Mouse (Mus musculus) left cerebral cortex, adult 8-10 months (tissue): ENCODE measurements around the gene Amhr2. TPM values are rescaled to one million over a fixed set of nuclear protein-coding genes. Genes with fewer than 3 reads are reported as not detected.
A peak's percentile ranks its signal among the peaks of the same experiment; 100 is the strongest.

Experiments used
- DNase-seq, 2 experiments: peaks; one replicate each; pipeline ENCODE4 v3.0.0; 2022; ENCODE audit warnings: low spot score in 2 of 2
- total RNA-seq, 4 experiments: library from RNA; stranded (reverse); gene quantifications; 2 replicates each; pipeline ENCODE4 v1.2.4; 2022

The Amhr2 gene
- total RNA-seq, 4 experiments from 2014 or later, result 0.73 to 2.0 (median 0.92) TPM

DNA sequence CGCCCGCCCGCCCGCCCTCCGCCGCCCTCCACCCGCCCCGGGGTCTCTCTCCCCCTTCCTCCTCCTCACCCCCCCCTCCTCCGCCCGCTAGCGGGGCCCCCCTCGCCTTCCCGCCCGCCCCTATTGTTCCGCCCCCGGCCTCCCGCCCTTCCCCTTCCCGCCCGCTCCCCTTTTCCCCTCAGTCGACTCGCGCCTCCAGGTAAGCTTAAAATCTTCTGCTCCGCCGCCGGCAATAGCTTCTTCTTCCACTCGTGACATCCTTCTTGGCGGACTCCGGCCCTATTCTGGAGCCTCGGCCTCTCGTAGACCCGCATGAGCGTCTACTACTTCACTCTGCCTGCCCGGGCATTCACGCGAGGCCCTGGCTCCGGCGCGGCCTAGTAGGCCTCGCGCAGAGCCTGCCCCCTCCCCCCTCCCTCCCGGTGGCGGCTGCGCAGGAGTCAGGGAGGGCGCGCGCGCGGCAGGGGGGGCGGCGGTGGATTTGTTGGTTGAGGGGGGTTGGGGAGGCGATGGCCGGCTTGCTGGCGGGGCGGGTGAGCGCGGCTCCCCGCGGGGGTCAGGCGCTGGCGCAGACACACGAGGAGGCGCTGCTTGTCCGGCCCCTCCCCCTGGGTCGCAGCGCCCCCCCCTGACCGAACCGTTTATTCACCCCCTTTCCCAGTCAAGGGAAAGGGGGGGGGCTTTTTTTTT lies 25.6 kb downstream of the Amhr2 start:
- peak; percentile 67 to 78 for DNase-seq

DNA sequence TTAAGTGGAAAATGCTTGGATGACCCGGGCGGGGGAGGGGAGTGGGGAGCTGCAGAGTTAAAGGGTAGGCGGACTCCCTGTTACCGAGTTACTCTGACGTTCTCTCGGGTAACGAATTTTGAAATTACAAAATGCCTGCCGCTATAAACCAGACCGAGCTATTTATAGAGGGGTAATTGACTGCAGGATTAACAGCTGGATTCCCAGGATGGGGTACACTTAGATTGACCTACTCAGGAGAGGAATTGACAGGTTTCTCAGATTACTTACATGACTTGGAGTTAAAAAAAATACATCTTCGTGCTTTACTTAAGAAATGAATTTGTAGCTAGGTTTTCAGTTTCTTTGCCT lies 26.1 kb downstream of the Amhr2 start:
- no peak for DNase-seq

DNA sequence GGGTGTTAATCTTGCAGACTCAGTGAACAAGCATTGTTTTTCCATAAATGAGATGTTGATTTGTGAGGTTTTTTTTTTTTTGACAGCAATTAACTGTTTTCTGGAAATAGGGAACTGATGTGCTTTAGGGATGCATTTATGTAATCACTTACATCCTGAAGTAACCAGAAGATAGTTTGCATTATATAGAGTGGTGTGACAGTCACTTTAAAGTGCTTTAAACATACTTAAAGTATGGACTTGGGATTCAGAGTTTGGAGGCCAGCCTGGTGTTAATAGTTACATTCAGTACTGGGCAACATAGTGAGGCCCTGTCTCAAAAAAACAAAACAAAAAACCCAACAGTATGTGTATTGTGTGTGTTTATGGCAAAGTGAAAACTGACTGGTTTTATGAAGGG lies 26.6 kb downstream of the Amhr2 start:
- DNase-seq, result no peak

DNA sequence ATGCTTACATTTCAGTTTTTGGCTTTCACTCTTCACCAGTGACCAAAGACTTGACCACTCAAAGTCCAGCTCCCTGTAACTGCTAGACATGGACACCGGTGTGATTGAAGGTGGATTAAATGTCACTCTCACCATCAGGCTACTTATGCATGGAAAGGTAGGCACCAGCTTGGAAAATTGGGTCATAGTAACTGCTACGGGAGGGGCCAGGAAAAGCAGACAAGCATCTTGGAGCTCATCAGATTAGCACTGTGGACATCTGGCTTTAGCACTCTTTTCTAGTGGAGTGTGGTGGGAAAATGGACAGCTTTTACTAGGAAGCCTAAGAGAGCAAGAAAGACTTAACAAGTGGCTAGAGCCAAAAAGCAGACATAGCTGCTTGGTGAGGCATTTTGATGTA lies 28.1 kb downstream of the Amhr2 start:
- DNase-seq, result no peak

DNA sequence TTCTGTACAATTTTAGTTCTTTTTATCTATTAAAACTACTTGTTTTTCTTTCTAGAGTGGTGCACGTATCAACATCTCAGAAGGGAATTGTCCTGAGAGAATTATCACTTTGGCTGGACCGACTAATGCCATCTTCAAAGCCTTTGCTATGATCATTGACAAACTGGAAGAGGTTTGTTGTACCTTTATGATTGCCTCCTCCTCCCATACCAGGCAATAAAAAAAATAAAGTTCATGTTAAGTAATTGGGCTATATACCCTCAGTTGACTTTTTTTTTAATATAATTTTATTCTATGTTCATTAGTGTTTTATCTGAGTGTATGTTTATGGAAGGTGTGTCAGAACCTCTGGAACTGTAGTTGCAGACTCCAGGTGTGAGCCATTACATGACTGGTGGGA lies 29.4 kb downstream of the Amhr2 start:
- no peak for DNase-seq

DNA sequence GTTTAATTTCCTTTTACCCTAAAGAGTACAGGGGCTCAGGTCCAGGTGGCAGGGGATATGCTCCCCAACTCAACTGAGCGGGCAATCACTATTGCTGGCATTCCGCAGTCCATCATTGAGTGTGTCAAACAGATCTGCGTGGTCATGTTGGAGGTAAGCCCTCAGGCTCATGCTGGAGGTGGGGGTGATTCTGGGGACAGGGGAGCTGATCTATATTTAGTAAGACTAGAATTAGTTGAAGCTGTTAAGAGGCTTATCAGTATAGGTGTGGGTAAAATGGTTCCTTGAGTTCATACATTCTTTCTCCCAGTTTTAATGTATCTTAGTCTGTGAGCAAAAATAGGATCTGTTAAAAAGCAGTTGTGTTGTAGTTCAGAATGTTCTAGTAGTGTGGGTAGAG lies 38.0 kb downstream of the Amhr2 start:
- no peak for DNase-seq

DNA sequence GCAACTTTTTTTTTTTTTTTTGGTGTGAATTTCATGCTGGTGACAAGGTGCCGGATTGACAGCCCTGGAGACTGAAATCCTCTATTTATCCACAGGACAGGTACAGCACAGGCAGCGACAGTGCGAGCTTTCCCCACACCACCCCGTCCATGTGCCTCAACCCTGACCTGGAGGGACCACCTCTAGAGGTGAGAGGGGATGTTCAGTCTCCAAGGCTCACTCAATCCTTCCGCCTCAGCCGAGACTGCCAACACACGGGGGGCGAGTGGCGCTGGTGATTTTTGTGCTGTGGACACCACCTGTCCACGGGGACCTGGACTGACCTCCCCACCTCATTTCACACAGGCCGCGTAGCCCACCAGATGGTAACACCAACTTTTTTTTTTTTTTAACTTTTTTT lies 40.7 kb downstream of the Amhr2 start:
- no peak for DNase-seq

DNA sequence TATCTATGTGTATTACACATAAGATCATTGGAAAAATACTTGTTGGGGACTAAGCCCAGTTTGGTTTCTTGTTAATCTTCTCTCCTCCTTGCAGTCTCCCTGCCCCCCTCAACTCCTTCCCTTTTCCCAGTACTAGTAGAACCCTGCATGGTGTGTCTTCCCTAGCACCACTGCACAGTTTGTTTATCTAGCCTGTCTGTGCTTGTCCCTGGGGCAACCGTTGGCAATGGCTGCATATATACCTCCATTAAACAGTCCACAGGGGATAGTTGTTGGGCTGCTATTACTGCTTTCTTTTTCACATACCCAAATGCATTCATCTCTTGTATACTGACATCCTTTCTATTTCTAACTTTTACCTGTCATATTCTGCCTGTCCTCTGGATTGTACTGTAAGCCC lies 42.5 kb downstream of the Amhr2 start:
- no peak for DNase-seq

DNA sequence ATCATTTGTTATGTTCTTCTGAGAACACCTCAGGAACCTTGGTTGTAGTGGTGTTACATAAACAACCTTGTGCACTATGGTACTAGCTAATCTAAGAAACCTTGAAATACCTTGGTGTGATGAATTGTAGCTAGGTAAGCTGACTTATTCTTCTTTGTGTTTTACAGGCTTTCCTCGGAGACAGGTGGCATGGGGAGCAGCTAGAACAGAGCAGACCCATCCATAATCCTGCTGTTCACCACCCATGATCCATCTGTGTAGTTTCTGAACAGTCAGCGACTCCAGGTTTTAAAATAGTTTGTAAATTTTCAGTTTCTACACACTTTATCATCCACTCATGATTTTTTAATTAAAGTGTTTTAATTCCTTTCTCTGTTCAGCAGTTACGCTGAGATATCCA lies 53.2 kb downstream of the Amhr2 start:
- no peak for DNase-seq

DNA sequence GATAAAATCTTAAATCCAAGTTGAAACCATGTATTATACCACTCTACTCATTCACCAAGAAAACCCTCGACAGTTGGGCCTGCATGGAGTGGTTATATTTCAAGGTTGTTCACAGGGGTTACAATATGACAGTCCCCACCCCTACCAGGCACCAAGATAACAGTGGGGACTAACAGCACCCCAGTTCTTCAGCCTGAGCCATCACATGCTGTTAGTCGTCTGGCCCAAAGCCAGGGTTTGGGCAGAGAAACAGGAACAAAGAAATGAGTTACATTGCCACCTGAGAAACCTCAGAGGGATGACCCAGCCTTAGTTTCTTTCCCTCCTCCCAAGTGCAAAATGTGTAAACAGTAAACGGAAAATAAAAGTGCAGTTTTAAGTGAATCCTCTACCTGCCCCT lies 54.2 kb downstream of the Amhr2 start:
- no peak for DNase-seq

DNA sequence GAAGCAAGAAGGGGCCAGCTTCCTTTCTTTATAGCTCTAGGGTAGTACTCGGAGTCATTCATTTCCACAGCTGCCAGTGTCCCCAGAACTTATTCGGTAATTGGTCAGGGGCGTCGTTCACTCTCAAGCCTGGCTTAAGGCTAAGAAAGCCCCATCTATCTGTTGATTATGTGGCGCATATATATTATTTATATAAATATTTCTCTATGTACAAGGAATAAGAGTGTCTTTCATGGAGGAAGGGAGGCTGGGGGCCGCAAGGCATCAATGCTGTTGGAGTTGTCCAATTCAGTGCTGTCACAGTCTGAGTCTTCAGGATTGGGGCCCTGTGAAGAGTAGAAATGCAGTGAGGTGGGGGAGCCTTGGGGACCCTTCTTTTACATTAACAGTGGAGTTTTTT lies 54.7 kb downstream of the Amhr2 start:
- no peak for DNase-seq

DNA sequence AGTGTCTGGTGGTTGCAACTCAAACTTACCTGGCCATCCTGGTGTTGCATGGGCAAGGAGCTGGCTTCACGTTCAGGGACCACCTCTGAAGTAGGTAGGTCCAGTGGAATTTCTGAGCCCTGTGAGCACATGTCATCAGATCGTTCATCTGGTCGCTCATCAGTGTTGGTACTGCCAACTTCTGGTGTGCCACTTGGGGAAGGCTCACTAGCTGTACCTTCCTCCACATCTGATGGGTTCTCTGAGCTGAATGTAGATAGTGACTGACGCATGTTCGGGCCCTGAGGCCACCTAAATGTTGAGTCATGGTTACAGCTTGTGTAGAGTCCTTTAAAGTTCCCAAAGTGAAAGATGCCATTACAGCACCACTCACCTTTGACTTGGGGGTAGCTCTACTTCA lies 55.3 kb downstream of the Amhr2 start:
- DNase-seq, result no peak

DNA sequence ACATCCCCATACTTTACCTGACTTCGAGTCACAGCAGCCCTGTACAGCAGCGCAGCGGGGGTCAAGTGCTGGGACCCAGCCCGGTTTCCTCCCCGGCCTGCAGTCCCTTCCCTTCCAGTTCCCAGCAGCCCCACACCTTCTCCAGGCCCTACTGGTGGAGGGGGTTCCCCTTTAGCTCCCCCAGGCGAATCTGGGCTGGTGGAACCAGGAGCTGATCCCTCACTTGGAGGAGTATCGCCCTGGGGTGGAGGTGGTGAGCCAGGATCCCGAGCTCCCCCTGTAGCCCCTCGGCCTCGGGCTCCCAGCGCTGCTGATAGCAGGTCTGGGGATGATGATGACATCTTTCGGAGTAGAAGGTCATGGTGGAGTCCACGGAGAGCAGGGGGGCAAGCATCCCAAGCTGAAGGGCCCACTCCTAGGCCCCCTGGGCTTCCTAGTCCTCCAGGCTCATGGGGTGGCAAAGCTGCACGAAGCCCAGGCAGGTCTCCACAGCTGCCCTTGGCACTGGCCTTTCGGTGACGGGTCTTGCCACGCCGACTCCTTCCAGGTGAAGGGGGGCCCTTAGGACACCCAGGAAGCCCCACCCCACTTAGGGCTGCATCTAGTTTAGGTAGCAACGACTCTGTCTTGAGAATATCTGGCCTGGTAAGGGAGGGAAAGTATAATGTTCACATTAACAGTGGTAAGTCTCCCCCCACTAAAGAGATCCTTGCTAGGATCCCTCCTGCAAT lies 56.1 kb downstream of the Amhr2 start:
- DNase-seq, result no peak

DNA sequence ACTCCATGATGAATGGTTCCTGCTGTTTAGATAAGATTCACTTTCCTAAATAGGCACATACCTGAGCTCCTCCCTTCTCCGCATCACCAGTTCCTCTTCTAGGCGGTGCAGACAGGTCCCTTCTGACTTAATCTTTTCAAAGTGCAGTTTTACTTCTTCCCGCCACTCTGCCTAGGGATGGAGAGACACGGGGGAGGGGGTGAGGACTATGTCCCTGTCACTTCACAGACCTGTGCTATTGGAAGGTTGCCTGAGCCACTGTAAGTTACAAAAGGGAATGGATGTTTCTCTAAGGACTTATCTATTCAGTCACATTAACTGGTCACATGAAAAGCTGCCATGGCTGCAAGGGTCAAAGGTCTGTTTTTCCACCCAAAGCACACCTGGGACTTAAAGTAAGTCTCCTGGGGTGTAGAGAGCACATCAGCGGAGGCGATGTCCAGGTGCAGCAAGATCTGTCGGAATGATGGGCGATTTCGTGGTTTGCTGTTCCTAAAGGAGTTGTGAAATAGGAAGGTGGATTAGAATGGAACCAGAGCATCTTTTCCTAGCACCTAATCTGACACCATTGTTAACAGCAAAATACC lies 57.2 kb downstream of the Amhr2 start:
- no peak for DNase-seq

DNA sequence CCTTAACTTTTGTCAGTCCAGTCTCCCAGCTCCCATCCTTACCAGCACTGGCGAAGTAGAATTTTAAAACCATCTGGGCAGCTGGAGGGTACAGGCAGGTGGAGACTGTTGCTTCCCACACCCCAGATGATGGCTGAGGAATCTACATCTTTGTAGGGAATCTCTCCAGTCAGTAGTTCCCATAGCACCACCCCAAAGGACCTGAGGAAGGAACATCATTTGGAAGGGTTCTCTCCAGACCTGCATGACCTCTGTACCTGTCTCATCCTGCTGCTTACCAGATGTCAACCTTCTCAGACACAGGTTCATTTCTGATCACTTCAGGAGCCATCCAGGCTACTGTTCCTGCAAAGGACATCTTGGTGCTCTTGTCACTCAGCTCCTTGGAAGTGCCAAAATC lies 58.3 kb downstream of the Amhr2 start, which contains the start of gene Gm10337:
TSS of gene Gm10337 (plus strand) at position 276 of the 400 bp plus-strand sequence.
- DNase-seq, result no peak

Other genes with a start within 250 kb of the Amhr2 start
- gene Zfp740, start 242.1 kb upstream of the Amhr2 start, total RNA-seq, result 10 to 100 TPM; 72.4 to 79.4 (median 73.1) TPM
- gene Csad, start 240.6 kb upstream of the Amhr2 start, total RNA-seq, result 10 to 100 TPM; 24.6 to 38.7 (median 31.1) TPM
- 1 to 10 TPM in 2 of 4 experiments, under 1 TPM in 2; 0.23 to 2.9 (median 1.7) TPM for gene Itgb7, start 213.4 kb upstream of the Amhr2 start, total RNA-seq
- 10 to 100 TPM; 13.5 to 16.8 (median 16.3) TPM for gene Rarg, start 187.8 kb upstream of the Amhr2 start, total RNA-seq
- not detected for gene Gm9918, start 174.8 kb upstream of the Amhr2 start, total RNA-seq
- 10 to 100 TPM; 38.3 to 48.5 (median 42.1) TPM for gene Mfsd5, start 165.9 kb upstream of the Amhr2 start, total RNA-seq
- gene Espl1, start 149.1 kb upstream of the Amhr2 start, total RNA-seq, result 1 to 10 TPM in 3 of 4 experiments, under 1 TPM in 1; 0.91 to 1.5 (median 1.2) TPM
- gene Pfdn5, start 119.3 kb upstream of the Amhr2 start, total RNA-seq, result 100 to 1,000 TPM; 457 to 497 (median 483) TPM
- 10 to 100 TPM; 59.3 to 63.4 (median 61.9) TPM for gene Myg1, start 113.7 kb upstream of the Amhr2 start, total RNA-seq
- gene Aaas, start 94.6 kb upstream of the Amhr2 start, total RNA-seq, result 10 to 100 TPM; 20.1 to 25.3 (median 22.2) TPM
- gene Sp7, start 78.2 kb upstream of the Amhr2 start, total RNA-seq, result 1 to 10 TPM in 2 of 4 experiments, under 1 TPM in 2; 0.82 to 1.6 (median 1.0) TPM
- 10 to 100 TPM; 30.3 to 44.7 (median 38.7) TPM for gene Sp1, start 39.2 kb upstream of the Amhr2 start, total RNA-seq
- 10 to 100 TPM; 42.3 to 53.7 (median 44.3) TPM for gene Prr13, start 13.7 kb downstream of the Amhr2 start, total RNA-seq
- gene Pcbp2, start 25.2 kb downstream of the Amhr2 start, total RNA-seq, result 100 to 1,000 TPM; 481 to 511 (median 488) TPM
- not detected for gene Gm10337, start 58.4 kb downstream of the Amhr2 start, total RNA-seq
- gene Map3k12, start 71.7 kb downstream of the Amhr2 start, total RNA-seq, result 10 to 100 TPM; 85.6 to 93.8 (median 89.3) TPM
- 10 to 100 TPM; 30.3 to 37.4 (median 35.2) TPM for gene Tarbp2, start 72.8 kb downstream of the Amhr2 start, total RNA-seq
- 1 to 10 TPM; 2.1 to 4.8 (median 3.2) TPM for gene Npff, start 79.6 kb downstream of the Amhr2 start, total RNA-seq
- gene Gm28047, start 179.7 kb downstream of the Amhr2 start, total RNA-seq, result under 1 TPM in 1 of 4 experiments, not detected in 3; 0.91 TPM
- gene Atf7, start 180.1 kb downstream of the Amhr2 start, total RNA-seq, result 10 to 100 TPM; 40.8 to 44.8 (median 42.6) TPM
- gene Atp5g2, start 227.0 kb downstream of the Amhr2 start, total RNA-seq, result 10 to 100 TPM in 3 of 4 experiments, 1 to 10 TPM in 1; 8.4 to 19.1 (median 13.2) TPM